ENCODE assay signal across 11 mouse cellular contexts in the genomic region with DNA sequence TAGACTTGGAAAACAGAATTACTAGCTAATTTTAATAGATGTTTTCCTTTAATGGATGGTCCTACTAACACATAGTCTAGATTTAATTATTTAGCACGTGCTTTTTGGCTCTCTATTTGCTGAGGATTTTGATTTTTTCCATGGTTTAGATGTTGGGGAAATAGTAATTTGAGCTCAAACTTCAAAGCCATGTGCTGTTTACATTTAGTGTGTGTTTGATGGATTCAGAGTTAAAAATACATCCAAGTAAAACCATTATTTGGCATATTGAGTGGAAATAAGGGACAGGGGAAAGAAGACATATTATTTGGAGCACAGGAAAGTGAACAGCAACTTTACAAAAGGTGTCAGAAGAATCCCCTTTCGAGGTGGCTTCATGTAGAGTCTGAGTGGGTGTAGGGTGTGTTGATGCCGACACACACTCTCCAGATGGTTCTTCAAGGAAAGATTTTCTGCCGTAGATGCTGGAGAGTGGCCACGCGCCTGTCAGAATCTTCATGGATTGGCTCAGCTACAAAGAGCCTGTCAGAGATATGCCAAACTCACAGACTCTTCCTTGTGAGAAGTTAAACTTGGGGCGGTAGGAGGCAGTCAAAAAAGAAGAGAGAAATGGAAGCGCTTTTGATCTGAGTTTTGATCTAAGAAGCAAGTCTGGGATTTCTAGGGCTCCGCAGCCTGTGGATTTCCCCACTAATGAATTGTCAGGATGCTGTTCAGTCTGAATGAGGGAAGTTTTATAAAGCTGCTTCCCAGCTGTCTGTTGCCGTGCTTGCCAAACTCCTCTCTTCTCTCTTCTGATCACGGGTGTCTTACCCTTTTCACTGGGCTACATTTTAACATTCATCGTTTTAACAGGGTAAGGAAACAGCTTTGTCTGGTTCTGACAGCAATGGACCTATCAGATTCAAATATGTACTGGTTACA.
A peak's percentile ranks its signal among the peaks of the same experiment; 100 is the strongest.
DNase-seq lines count a peak whose midpoint lies in the region; ATAC-seq lines count a peak whose summit lies in the region.
"Had no signal": no experiment of that assay in that cellular context is flagged by ENCODE, and none has a peak within 500 bp of the region (broad histone marks: within the 10 kb centered on the region; RNA-seq: fewer than 3 reads in every experiment).

No protein-coding gene starts in this region.

- WGBS in forebrain, embryonic 14.5 days, result 77% methylated on average over 12 of the region's 12 CpGs
- WGBS in forebrain, embryonic 11.5 days, result 84% methylated on average over 12 of the region's 12 CpGs
- WGBS in hindbrain, embryonic 10.5 days, result 86% methylated on average over 12 of the region's 12 CpGs

- no peak overlapping the region for H3K27ac ChIP-seq in forebrain, embryonic 14.5 days (ENCODE audit: low read depth, low read length)
- H3K27ac ChIP-seq in forebrain, embryonic 11.5 days (ENCODE audit: low read depth, low read length), result no peak overlapping the region
- H3K27ac ChIP-seq in hindbrain, embryonic 10.5 days, result no peak overlapping the region
- H3K27ac ChIP-seq: hindbrain, embryonic 13.5 days; stomach, embryonic 15.5 days had no signal

- no peak overlapping the region for H3K4me2 ChIP-seq in forebrain, embryonic 14.5 days (ENCODE audit: low read length)
- no peak overlapping the region for H3K4me2 ChIP-seq in forebrain, embryonic 11.5 days (ENCODE audit: low read depth, low read length, severe bottlenecking)
- H3K4me2 ChIP-seq: heart, embryonic 12.5 days; hindbrain, embryonic 13.5 days; stomach, embryonic 15.5 days had no signal

- ATAC-seq in forebrain, embryonic 14.5 days, result peak; percentile 90; the same call in 1 of the 2 replicates
- no peak for ATAC-seq in forebrain, embryonic 11.5 days (replicated peaks; ENCODE audit: low FRiP score)
- no peak for ATAC-seq in inflammation-experienced regulatory T-cells, adult 6 months

- H3K4me1 ChIP-seq in forebrain, embryonic 14.5 days (ENCODE audit: control insufficient read depth, insufficient read depth, low read length), result no peaks in the 10 kb centered on the region
- no peaks in the 10 kb centered on the region for H3K4me1 ChIP-seq in forebrain, embryonic 11.5 days (replicated peaks; ENCODE audit: control insufficient read depth, insufficient read depth, low read length)
- no peaks in the 10 kb centered on the region for H3K4me1 ChIP-seq in hindbrain, embryonic 10.5 days (replicated peaks)
- H3K4me1 ChIP-seq: heart, embryonic 12.5 days; hindbrain, embryonic 13.5 days; stomach, embryonic 15.5 days had no signal

- H3K4me3 ChIP-seq in forebrain, embryonic 14.5 days (ENCODE audit: low read depth, low read length), result no peak overlapping the region
- no peak overlapping the region for H3K4me3 ChIP-seq in forebrain, embryonic 11.5 days (ENCODE audit: low read depth, low read length)
- no peak overlapping the region for H3K4me3 ChIP-seq in hindbrain, embryonic 10.5 days
- H3K4me3 ChIP-seq: heart, embryonic 12.5 days; hindbrain, embryonic 13.5 days; stomach, embryonic 15.5 days had no signal

- H3K9me3 ChIP-seq in forebrain, embryonic 14.5 days (replicated peaks; ENCODE audit: control insufficient read depth, low read length), result no peaks in the 10 kb centered on the region
- H3K9me3 ChIP-seq in forebrain, embryonic 11.5 days (ENCODE audit: control insufficient read depth, low read length), result no peaks in the 10 kb centered on the region
- H3K9me3 ChIP-seq in hindbrain, embryonic 10.5 days, result no peaks in the 10 kb centered on the region
- H3K9me3 ChIP-seq: heart, embryonic 12.5 days; hindbrain, embryonic 13.5 days; stomach, embryonic 15.5 days had no signal

- peak; percentile 70 for DNase-seq in forebrain, embryonic 14.5 days (ENCODE audit: low spot score)
- no peak for DNase-seq in forebrain, embryonic 11.5 days (ENCODE audit: low spot score)
- peak; percentile 69 for DNase-seq in brain, embryonic 18.5 days (ENCODE audit: low read depth, low spot score)
- peak; percentile 9 to 10 for DNase-seq in layer of hippocampus, postnatal 36 days
- DNase-seq in right cerebral cortex, adult 18-20 months, result peak; percentile 52
- DNase-seq in c-Kit-positive CD71-positive TER-119-positive erythroid progenitor cells, embryonic 14.5 days (ENCODE audit: low spot score), result no peak
- DNase-seq in hindbrain, embryonic 10.5 days (ENCODE audit: low spot score), result no peak

- H3K9ac ChIP-seq in forebrain, embryonic 14.5 days (ENCODE audit: low read length), result no peak overlapping the region
- H3K9ac ChIP-seq in forebrain, embryonic 11.5 days (ENCODE audit: low read length), result no peak overlapping the region
- H3K9ac ChIP-seq: heart, embryonic 12.5 days; hindbrain, embryonic 13.5 days; stomach, embryonic 15.5 days had no signal

- no peaks in the 10 kb centered on the region for H3K36me3 ChIP-seq in forebrain, embryonic 14.5 days (ENCODE audit: control insufficient read depth, insufficient read depth, low read length)
- no peaks in the 10 kb centered on the region for H3K36me3 ChIP-seq in forebrain, embryonic 11.5 days (ENCODE audit: control insufficient read depth, insufficient read depth, low read length)
- no peaks in the 10 kb centered on the region for H3K36me3 ChIP-seq in hindbrain, embryonic 10.5 days
- H3K36me3 ChIP-seq: heart, embryonic 12.5 days; hindbrain, embryonic 13.5 days; stomach, embryonic 15.5 days had no signal

- H3K27me3 ChIP-seq in forebrain, embryonic 14.5 days (replicated peaks; ENCODE audit: control insufficient read depth, insufficient read depth, low read length), result no peaks in the 10 kb centered on the region
- H3K27me3 ChIP-seq in forebrain, embryonic 11.5 days (ENCODE audit: control insufficient read depth, insufficient read depth, low read length), result no peaks in the 10 kb centered on the region
- no peaks in the 10 kb centered on the region for H3K27me3 ChIP-seq in hindbrain, embryonic 10.5 days (ENCODE audit: insufficient read depth, poor library complexity, severe bottlenecking)
- H3K27me3 ChIP-seq: heart, embryonic 12.5 days; hindbrain, embryonic 13.5 days; stomach, embryonic 15.5 days had no signal

Comparison
In these comparisons a context has a peak if more than half of its experiments do, and no peak if none do; other contexts are left out.
1. DNase-seq: peak in forebrain, embryonic 14.5 days (single experiment), brain, embryonic 18.5 days (single experiment), layer of hippocampus, postnatal 36 days (2 of 2) and right cerebral cortex, adult 18-20 months (single experiment); none in forebrain, embryonic 11.5 days (single experiment), c-Kit-positive CD71-positive TER-119-positive erythroid progenitor cells, embryonic 14.5 days (single experiment) and hindbrain, embryonic 10.5 days (single experiment).